Mouse (Mus musculus): ENCODE data around the gene Sema6d.
"Not testable (repeated sequence)": the region's sequence is repeated elsewhere in the genome, so short reads cannot be mapped to it uniquely, and the experiment has no call there.

The Sema6d gene

DNA sequence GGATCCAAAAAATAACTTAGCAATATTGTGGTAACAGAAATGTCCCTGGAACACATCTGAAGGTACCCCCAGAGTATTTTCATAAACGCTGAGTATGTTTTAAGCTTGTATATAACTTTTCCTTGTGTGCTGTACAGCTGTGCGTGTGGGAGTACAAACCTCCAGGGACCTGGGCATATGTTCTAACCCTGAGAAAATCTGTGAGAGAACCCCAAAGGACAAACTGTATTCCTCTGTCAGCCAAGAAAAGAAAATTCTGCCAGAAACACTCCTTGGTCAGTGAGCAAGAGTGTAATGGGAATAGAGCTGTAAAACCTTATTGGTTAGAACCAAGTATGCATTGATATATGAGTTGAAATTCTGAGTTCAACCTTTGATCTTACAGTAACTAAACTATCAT, 203.8 kb downstream of the Sema6d start:
- no peak for DNase-seq (ENCODE audit: low spot score)

DNA sequence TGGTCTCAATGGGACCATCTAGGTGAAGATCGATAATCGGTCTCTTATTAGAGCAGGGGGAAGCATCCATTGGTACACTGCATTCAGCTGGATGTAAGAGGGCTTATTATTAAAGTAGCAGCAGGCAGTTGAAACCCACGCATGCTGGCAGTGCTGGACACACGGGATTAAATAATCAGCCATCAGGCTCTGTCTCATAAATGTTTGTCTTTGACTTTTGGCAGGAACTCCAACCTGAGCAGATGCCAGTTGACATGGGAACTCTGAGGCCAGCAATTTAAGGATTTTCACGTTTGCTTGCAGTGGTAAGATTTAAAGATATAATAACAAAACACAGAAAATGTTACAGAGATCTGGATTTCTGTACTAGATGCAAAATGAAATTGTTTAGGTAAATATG, 208.6 kb downstream of the Sema6d start:
- DNase-seq (ENCODE audit: low spot score) = no peak

GRCm38 (mm10) chr2:124298872-124299271, 209.1 kb downstream of the Sema6d start:
- no peak for DNase-seq (ENCODE audit: low spot score)

DNA sequence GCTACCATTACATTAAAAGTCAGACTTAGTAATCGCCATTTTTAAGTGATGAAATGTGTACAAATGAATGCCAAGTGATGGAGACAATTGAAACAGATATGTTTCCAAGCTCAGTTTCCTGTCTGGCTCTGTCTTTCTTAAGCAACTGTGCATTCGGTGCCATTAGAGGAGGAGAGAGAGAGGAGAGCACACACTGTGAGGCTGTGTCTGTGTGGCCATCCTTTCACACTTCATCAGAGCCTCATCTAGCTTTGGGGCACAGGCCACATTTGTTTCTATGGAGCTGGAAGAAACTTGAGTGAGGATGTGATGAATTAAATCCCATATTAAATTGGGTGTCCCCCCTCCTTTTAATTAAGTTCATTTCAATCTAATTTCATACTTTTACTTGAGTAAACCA, 218.8 kb downstream of the Sema6d start:
- no peak for DNase-seq (ENCODE audit: low spot score)

DNA sequence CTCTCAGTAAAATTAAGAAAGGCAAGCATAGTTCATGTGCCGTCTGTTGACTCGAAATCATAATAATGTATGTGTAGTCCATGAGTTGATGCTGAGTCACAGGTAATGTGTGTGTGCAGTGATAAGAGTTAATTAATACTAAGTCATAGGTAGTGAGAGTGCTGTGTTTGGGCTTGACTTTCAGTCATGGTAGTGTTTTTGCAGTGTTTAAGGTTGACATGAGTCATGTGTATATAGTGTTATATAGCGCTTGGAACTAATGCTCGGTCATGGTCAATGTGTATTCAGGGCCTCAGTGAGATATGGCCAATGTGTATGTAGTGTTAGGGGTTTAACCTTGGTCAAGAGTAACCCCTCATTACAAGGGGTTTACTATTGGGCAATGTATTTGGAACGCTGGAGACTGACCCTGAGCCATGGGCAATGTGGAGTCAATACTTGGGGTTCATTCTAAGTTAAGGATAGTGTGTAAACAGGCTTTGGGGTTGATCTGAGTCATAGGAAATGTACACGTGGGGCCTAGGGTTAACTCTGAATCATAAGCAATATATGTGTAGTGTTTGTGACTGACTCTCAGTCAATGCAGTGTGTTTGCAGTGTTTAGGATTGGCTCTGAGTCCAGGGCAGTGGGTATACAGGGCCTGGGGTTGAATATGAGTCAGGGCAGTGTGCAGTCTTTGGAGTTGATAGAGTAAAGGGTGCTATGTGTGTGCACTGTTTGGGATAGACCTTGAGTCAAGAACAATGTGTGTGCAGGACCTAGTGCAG, 219.8 kb downstream of the Sema6d start:
- no peak for DNase-seq (ENCODE audit: low spot score)

DNA sequence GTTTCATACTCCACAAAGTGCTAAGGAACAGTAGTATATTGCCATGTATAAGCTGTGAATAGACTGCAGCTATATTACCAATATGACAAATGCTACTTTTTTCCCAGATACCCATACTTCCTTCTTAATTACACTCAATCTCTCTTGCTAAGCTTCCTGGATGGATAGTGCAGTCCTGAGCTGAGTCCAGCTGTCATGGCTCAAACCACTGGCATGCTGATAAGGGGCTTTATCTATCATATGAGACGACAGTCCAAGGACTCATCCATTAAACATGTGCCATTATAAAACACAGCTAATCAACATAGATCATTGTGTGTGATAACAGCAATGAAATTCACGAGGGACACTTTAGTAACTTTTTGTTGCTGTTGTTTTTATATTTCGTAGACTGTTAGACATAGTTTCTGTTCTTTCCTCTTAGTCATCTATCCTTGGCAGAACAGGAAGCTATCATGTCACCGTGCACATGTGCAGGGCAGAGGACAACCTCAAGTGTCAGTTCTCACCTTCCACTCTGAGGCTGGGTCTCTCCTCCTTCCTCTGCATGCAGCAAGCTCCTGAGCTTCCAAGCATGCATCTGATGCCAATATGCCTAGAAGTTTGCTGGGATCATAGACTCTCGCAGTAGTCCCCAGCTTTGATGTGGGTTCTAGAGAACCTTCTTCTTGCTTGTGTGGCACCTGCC, 232.9 kb downstream of the Sema6d start:
- DNase-seq (ENCODE audit: low spot score) = no peak

DNA sequence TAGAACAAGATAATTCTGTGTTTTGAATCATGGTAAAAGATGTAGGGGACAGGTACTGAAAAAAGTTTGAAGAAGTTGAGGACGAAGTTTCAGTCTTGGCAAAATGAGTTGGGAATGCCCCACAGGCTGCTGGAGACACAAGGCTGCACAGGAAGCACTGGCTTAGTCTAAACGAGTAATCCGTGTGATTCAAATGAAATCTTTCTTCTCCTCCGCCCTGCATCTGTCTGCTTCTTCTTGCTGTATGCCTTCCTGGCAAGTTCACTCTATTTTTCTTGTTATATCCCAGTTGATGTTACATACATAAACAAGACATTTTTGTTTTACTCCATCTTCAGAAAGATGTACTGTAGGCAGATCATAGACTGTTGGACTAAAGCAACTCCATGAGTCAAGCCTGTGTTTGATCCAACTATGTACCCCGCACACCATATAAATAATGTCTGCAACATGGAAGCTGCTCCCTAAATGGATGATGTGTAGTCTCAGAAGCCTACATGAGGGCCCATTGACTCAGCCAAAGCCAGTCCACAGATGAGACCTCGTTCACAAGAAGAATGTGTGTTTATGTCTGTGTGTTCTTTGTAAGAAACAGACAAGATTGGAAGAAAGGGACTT, 234.4 kb downstream of the Sema6d start:
- DNase-seq (ENCODE audit: low spot score) = no peak

DNA sequence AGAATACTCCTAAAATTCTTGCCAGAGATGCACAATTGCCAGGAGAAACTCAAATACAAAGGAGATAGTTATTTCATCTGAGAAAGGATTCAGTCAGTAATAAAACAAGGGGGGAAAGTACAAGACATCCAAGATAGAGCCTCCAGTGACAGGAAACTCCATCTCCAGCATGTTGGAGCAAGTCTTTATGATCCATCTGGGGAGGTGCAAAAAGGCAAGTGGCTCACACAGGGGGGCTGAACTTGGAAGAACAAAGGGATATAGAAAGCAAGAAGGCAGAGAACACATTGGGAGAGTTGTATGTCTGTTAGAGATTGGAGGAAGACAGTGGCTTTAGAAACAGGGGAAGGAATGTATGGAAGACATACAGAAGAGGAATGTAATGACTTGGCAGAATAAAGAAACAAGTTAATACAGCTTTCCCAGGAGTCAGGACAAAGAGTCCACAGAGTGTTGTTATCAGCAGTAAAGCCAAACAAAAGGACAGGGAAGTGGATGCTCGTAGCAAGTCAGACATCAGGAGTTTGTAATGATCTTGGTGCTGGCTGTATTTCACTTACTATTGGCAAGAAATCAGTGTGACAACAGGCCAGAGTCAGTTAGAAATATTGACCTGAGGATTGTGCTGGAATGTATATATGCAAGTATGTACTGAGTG, 239.8 kb downstream of the Sema6d start:
- no peak for DNase-seq (ENCODE audit: low spot score)

- no peak for DNase-seq (ENCODE audit: low spot score)
Observed at GRCm38 (mm10) chr2:124332890-124333289, 243.1 kb downstream of the Sema6d start.

- DNase-seq (ENCODE audit: low spot score) = not testable (repeated sequence)
Observed at GRCm38 (mm10) chr2:124334655-124335054, 244.9 kb downstream of the Sema6d start.

DNA sequence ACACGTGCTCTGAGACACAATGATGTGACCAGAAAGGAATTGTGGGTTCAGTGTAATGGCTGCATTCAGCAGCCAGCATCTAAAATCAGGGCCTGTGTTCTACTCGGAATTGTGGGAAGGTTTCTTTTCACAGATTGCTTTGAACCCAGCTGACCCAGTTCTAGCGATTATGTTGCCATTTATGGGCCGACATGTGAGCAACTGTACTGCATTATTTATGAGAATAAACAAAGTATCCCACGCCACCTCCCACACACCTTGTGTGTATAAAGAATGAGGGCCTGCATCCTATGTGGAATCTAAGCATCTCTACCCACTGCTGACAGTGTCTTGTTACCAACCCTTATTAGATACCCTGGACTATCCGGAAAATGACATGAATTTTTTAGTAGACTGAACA, 248.5 kb downstream of the Sema6d start:
- no peak for DNase-seq (ENCODE audit: low spot score)

DNA sequence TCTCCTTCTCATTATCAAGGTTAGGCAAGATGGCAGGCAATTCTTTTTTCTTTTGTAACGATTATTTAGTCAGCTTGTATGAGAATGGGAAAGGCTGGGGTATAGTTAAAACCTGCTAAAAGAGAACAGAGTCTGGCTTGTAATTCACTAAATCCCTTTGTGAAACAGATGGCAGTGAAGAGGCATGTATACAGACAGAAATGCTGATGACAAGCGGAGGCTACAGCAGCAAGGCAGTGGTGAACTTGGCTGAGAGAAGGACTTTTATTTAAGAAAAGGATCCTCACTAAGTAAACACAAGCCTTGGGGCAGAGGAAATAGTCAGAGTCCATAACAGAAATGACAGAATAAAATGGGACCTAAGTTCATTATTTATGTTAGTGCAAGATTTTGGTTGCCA, 264.4 kb downstream of the Sema6d start:
- DNase-seq (ENCODE audit: low spot score) = no peak

GRCm38 (mm10) chr2:124354716-124355115, 264.9 kb downstream of the Sema6d start:
- no peak for DNase-seq (ENCODE audit: low spot score)

DNA sequence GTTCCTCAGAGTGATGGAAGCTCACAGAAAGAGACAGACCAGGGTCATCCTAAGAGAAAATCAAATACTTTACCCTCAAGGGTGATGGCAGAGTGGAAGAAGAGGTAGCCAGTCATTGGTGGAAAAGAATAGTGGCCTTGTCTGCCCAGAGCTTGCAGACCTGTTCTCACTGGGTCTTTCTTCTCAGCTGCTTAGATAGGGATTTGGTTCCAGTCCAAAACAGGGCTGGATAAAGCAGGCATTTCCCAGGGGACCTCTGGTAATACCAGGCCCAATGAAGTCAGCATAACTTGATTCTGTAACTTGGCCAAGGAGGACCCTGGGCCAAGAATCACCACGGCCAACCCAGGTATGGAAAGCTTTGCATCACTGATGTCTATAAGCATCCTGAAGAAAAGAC, 279.5 kb downstream of the Sema6d start:
- DNase-seq (ENCODE audit: low spot score) = no peak

DNA sequence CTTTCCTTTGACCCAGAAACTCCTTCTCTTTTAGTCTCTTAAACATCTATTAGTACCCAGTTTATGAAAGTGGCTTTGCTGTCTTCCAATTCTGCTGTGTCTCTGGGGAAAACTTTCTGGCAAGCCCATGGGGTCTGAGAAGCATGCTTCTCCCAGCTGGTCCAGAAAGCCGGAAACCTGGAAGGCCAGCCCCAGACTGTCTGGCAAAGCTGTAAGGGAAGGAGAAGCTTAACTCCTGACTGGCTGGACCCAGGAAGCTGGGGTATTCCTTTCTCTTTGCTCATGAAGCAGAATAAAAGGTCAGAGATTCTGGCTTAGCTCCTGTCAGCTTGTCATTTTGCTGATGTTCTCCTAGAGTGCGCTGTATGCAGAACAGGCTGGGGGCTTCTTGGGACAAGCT, 280.2 kb downstream of the Sema6d start:
- DNase-seq (ENCODE audit: low spot score) = no peak

DNA sequence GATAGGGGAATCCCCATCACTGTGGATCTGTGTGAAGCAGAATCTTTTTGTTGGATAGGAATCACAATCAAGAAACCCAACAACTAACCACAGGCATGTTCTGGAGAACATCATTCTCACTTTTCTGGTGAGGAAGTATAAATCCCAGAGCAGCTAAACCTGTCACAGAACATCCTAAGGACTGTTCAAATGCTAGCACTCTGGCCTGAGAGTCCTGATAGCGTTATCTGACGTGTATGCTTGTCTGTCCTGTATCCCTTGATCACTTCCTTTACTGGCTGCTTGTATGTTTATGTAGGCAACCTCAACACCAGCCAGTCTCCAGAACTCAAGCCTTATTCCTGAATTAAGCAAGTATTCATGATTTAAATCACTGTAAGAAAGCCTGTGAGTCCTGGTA, 281.6 kb downstream of the Sema6d start:
- DNase-seq (ENCODE audit: low spot score) = no peak

- no peak for DNase-seq (ENCODE audit: low spot score)
Observed at GRCm38 (mm10) chr2:124385053-124385452, 295.3 kb downstream of the Sema6d start.

DNA sequence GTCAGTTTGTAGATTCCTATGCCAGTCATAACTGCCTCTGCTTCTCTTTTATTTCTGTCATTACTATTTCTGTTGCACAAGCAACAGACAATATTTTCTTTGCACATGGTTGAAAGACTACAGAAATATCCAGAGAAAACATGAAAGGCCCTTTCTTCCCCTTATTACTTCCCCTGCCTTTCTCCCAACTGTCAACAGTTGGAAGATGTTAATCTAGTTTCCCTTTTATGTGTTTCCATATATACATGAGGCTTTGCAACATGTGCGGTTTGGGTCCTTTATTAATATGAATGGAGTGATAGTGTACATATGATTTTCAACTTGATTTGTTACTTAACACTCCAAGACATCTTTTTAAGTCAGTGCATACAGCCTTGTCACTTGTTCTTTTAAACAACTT, 296.0 kb downstream of the Sema6d start:
- DNase-seq (ENCODE audit: low spot score) = no peak

GRCm38 (mm10) chr2:124388269-124388668, 298.5 kb downstream of the Sema6d start:
- no peak for DNase-seq (ENCODE audit: low spot score)

GRCm38 (mm10) chr2:124396733-124397132, 307.0 kb downstream of the Sema6d start:
- DNase-seq (ENCODE audit: low spot score) = no peak

DNA sequence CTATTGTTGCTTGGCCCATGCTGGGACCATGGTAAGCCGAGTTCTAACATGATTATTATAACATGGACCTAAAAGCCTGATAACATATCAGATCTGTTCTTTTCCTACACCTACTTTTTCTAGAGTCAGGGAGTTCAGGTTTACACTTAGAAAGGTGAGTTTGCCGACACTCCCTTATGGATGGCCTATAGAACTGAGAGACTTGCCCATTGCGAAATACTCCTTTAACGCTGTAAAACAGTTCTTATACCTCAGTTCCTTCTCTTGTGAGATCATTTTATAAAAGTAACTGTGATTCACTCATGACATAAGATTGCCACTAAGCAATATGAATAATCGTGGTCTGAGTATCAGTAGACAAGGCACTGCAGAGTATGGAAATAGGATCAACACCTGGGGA, 307.5 kb downstream of the Sema6d start:
- DNase-seq (ENCODE audit: low spot score) = no peak

- DNase-seq (ENCODE audit: low spot score) = no peak
Observed at GRCm38 (mm10) chr2:124399611-124400010, 309.8 kb downstream of the Sema6d start.

All from layer of hippocampus, adult 9-10 months (tissue).